Mouse (Mus musculus) adrenal gland, adult 8-10 months (tissue): Measurements from ENCODE around the gene Cfc1. TPM values are rescaled to one million over a fixed set of nuclear protein-coding genes. Genes with fewer than 3 reads are reported as not detected.
"Not testable (repeated sequence)": the region's sequence is repeated elsewhere in the genome, so short reads cannot be mapped to it uniquely, and the experiment has no call there.

Source experiments
- DNase-seq: peaks from one replicate; pipeline ENCODE4 v3.0.0; 2022
- total RNA-seq, 4 experiments: library from RNA; stranded (reverse); gene quantifications; 2 replicates each; pipeline ENCODE4 v1.2.4; 2022

Gene Cfc1
- total RNA-seq, result not detected

- DNase-seq, result not testable (repeated sequence)
Observed at GRCm38 (mm10) chr1:34535043-34535698, at the start of gene Cfc1. TSS of gene Cfc1 (plus strand) at chr1:34535648.

- no peak for DNase-seq
Observed at GRCm38 (mm10) chr1:34487383-34487782, 48.1 kb upstream of the Cfc1 start.

- no peak for DNase-seq
Observed at GRCm38 (mm10) chr1:34489852-34490541, 45.5 kb upstream of the Cfc1 start.

- no peak for DNase-seq
Observed at GRCm38 (mm10) chr1:34491480-34491879, 44.0 kb upstream of the Cfc1 start.

- no peak for DNase-seq
Observed at GRCm38 (mm10) chr1:34502991-34503390, 32.5 kb upstream of the Cfc1 start.

- DNase-seq, result no peak
Observed at GRCm38 (mm10) chr1:34505307-34505706, 30.1 kb upstream of the Cfc1 start.

GRCm38 (mm10) chr1:34505970-34506551, 29.4 kb upstream of the Cfc1 start:
- no peak for DNase-seq

GRCm38 (mm10) chr1:34507986-34508385, 27.5 kb upstream of the Cfc1 start:
- no peak for DNase-seq

GRCm38 (mm10) chr1:34510575-34510981, 24.9 kb upstream of the Cfc1 start:
- no peak for DNase-seq

- DNase-seq, result no peak
Observed at GRCm38 (mm10) chr1:34511027-34511426, 24.4 kb upstream of the Cfc1 start.

- no peak for DNase-seq
Observed at GRCm38 (mm10) chr1:34513068-34513467, 22.4 kb upstream of the Cfc1 start.

- DNase-seq, result no peak
Observed at GRCm38 (mm10) chr1:34516595-34516994, 18.9 kb upstream of the Cfc1 start.

GRCm38 (mm10) chr1:34517297-34517696, 18.2 kb upstream of the Cfc1 start:
- not testable (repeated sequence) for DNase-seq

GRCm38 (mm10) chr1:34517797-34518196, 17.7 kb upstream of the Cfc1 start:
- not testable (repeated sequence) for DNase-seq

- DNase-seq, result no peak
Observed at GRCm38 (mm10) chr1:34518259-34518658, 17.2 kb upstream of the Cfc1 start.

- no peak for DNase-seq
Observed at GRCm38 (mm10) chr1:34522205-34522849, 13.1 kb upstream of the Cfc1 start.

GRCm38 (mm10) chr1:34522850-34523244, 12.6 kb upstream of the Cfc1 start:
- no peak for DNase-seq

GRCm38 (mm10) chr1:34523647-34524046, 11.8 kb upstream of the Cfc1 start:
- DNase-seq, result no peak

GRCm38 (mm10) chr1:34534574-34534973, 874 bp upstream of the Cfc1 start:
- not testable (repeated sequence) for DNase-seq

GRCm38 (mm10) chr1:34536291-34536766, 881 bp downstream of the Cfc1 start:
- no peak for DNase-seq

- no peak for DNase-seq
Observed at GRCm38 (mm10) chr1:34536767-34537485, 1.5 kb downstream of the Cfc1 start.

GRCm38 (mm10) chr1:34547074-34547473, 11.6 kb downstream of the Cfc1 start:
- no peak for DNase-seq
